Mouse (Mus musculus) olfactory bulb, adult 2 months (tissue): ENCODE results near the gene Spata25. TPM values are rescaled to one million over a fixed set of nuclear protein-coding genes. Genes with fewer than 3 reads are reported as not detected.
A peak's percentile ranks its signal among the peaks of the same experiment; 100 is the strongest.

Experiments
- H3K27ac ChIP-seq: fragments of 200-500 bp; 2 replicates; pipeline ENCODE4 v1.5.1; 2012; ENCODE audit warnings: low read depth, low read length; ENCODE audit not compliant: insufficient read depth
- H3K4me1 ChIP-seq: fragments of 200-500 bp; 2 replicates; pipeline ENCODE4 v1.6.1; 2012; ENCODE audit warnings: low read length; ENCODE audit not compliant: control insufficient read depth, insufficient read depth
- H3K4me3 ChIP-seq: fragments of 200-500 bp; 2 replicates; pipeline ENCODE4 v1.5.1; 2012; ENCODE audit warnings: mild to moderate bottlenecking, low read depth, low read length, moderate library complexity; ENCODE audit not compliant: insufficient read depth
- CTCF ChIP-seq: fragments of 200-500 bp; IDR thresholded peaks from 2 replicates; pipeline ENCODE4 v1.5.1; 2012; ENCODE audit warnings: low read depth, mild to moderate bottlenecking, low read length, moderate library complexity; ENCODE audit not compliant: insufficient read depth
- POLR2A ChIP-seq: fragments of 200-500 bp; IDR thresholded peaks from 2 replicates; pipeline ENCODE4 v1.6.1; 2012; ENCODE audit warnings: mild to moderate bottlenecking, low read depth, low read length, moderate library complexity; ENCODE audit not compliant: insufficient read depth
- WGBS: fragments of 180-500 bp; shearing (Covaris S2); methylation state at CpG from one replicate; pipeline ENCODE4 v1.1.7; 2018; 5-methylcytosine and 5-hydroxymethylcytosine counted together
- polyA plus RNA-seq: library from polyadenylated mRNA; stranded (reverse); fragments of >200 nt; gene quantifications from 2 replicates; pipeline ENCODE4 v1.2.4, GENCODE M21; 2012; ENCODE audit warnings: low replicate concordance; ENCODE audit not compliant: missing spikeins, insufficient read depth, insufficient read length

The Spata25 gene
- polyA plus RNA-seq, 1 experiment = not detected

- TF ChIP-seq POLR2A (no peak), CTCF (no peak)
- no peak overlapping the region for H3K4me3 ChIP-seq
- H3K4me1 ChIP-seq = peaks cover 5% of the 10 kb centered on the region
- H3K27ac ChIP-seq = no peak overlapping the region
- 86% methylated on average over 6 of the region's 6 CpGs for WGBS
Observed at GRCm38 (mm10) chr2:164817206-164817605, 11.1 kb downstream of the Spata25 start.

DNA sequence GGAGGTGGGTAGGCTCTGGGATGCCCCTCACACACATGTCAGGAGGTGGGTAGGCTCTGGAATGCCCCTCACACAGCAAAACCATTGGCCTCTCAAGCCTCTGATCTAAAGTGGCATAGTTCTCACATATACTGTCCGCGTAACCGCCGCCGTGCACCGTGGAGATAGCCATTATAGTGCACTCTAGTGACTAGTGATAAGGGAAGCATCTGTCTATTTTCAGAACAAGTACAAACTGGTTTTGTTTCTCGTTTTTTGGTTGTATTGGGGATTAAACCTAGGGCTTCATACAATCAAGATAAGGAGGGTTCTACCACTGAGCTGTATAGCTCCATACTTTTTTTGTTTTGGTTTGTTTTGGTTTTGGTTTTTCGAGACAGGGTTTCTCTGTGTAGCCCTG, 12.5 kb downstream of the Spata25 start:
- H3K4me3 ChIP-seq = no peak overlapping the region
- TF ChIP-seq CTCF (no peak), POLR2A (no peak)
- H3K4me1 ChIP-seq = peaks cover 5% of the 10 kb centered on the region
- H3K27ac ChIP-seq = no peak overlapping the region
- 86% methylated on average over 8 of the region's 8 CpGs for WGBS

DNA sequence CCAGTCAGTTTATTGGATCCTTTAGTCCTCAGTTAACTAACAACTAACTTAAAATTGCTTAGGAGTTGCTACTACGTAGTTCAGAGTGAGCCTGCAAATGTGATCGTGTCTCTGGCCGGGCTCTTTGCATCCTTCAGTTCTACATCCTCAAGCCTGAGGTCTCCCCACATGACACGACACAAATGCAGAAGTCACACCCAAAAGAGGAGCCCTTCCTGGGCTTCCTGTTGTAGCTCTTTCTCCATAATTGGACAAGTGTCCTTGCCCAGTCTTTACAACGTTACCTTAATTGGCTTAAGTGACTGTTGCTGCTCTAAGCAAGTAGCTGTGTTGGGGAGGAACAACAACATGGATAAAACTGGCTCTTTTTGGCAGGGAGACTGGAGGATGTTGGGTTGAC, 13.0 kb downstream of the Spata25 start:
- TF ChIP-seq CTCF (no peak), POLR2A (no peak)
- 91% methylated on average over 5 of the region's 5 CpGs for WGBS
- Histone ChIP-seq H3K27ac (no peak overlapping the region), H3K4me3 (no peak overlapping the region), H3K4me1 (peaks cover 5% of the 10 kb centered on the region)

- 68% methylated on average over 2 of the region's 2 CpGs for WGBS
- no peak for TF ChIP-seq CTCF
- TF ChIP-seq POLR2A = no peak
- Histone ChIP-seq H3K4me1 (peaks cover 5% of the 10 kb centered on the region), H3K4me3 (no peak overlapping the region), H3K27ac (no peak overlapping the region)
Observed at GRCm38 (mm10) chr2:164813557-164813956, 14.8 kb downstream of the Spata25 start.

DNA sequence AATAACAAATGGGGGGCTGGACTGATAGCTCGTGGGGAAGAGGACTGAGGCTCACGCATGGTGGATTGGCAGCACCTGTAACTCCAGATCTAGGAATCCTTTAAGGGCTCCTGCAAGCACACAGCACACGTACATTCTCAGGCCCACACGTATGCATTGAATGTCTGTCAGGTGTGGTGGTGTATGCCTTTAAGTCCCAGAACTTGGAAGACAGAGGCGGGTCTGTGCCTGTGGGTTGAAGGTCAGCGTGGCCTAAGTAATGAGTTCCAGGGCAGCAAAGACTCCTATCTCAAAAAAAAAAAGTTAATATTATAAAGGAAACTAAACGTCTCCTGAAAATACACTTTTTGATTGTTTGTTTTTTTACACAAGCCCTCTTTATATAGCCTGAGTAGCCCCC, 21.7 kb downstream of the Spata25 start:
- WGBS = 82% methylated on average over 7 of the region's 7 CpGs
- no peak for TF ChIP-seq CTCF
- TF ChIP-seq POLR2A = no peak
- Histone ChIP-seq H3K4me3 (no peak overlapping the region), H3K4me1 (peaks cover 16% of the 10 kb centered on the region), H3K27ac (no peak overlapping the region)

- H3K4me3 ChIP-seq = peak overlapping the region; percentile 82
- H3K27ac ChIP-seq = peak overlapping the region; percentile 60; the same call in 1 of the 2 replicates
- H3K4me1 ChIP-seq = peaks cover 16% of the 10 kb centered on the region
- under 1% methylated on average over 21 of the region's 21 CpGs for WGBS
- TF ChIP-seq CTCF = no peak
- no peak for TF ChIP-seq POLR2A
Observed at GRCm38 (mm10) chr2:164805332-164805718, 23.0 kb downstream of the Spata25 start.

DNA sequence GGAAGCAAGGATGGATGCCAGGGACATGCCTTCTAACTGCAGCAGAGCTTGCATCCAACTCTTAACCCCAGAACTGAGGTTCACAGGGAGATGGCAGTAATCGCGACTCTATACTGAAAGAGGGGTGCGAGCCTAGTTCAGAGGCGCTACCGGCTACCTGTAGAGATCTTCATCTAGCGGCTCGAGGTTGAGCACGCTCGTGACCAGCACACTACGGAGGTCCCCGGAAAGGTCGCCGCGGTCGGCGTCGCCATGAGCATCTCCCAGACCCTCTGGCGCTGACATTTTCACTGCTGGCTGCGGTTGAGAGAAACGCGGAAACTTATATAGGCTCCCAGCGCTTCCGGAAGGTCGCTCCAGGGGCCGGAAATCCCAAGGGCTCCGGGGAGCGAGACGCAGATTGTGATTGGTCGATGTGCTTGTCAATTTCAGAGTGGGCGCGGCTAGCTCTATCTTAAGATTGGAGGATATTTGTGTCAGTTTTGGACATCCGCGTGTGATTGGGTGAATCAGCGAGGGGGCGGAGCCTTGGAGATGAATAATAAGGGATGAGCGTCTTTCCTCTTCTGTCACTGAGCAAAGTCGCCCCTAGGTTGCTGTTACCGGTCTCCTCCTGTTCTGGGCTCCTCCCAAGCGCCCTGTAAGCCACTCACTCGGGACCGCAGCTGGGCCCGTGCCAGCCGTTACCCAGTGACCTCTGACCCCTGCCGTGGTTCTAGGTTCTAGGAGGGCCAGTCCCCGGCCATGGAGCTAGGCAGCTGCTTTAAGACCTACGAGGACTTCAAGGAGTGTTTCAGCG, 23.6 kb downstream of the Spata25 start, which contains the start of the genes Acot8 and Zswim3:
Acot8 (minus strand) TSS at position 350 of the 799 bp plus-strand sequence.
Zswim3 (plus strand) TSS at position 566 of the 799 bp plus-strand sequence.
- under 1% methylated on average over 47 of the region's 47 CpGs for WGBS
- Histone ChIP-seq H3K4me3 (peak within 1 kb of the TSS; percentile 82), H3K4me1 (peaks cover 16% of the 10 kb centered on the region), H3K27ac (peak within 1 kb of the TSS; percentile 60)
- TF ChIP-seq POLR2A = peak; percentile 86
- no peak for TF ChIP-seq CTCF

DNA sequence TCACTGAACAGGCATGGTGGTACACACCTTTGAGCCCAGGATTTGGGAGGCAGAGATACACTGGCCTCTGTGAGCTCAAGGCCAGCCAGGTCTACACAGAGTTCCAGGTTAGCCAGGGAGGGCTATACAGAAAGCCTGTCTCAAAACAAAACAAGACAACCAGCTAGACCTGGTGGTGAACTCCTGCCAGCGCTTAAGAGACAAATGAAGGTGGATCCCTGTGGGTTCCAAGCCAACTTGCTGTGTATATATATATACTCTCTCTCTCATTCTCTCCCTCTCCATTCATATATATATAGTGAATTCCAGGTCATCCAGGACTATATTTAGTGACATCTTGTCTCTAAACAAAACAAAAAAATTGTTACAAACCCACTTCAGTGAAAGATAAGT, 24.4 kb downstream of the Spata25 start:
- Histone ChIP-seq H3K27ac (no peak overlapping the region), H3K4me3 (peak overlapping the region; percentile 74), H3K4me1 (peaks cover 16% of the 10 kb centered on the region)
- TF ChIP-seq POLR2A = no peak
- TF ChIP-seq CTCF = no peak
- 38% methylated on average over 1 of the region's 1 CpGs for WGBS

DNA sequence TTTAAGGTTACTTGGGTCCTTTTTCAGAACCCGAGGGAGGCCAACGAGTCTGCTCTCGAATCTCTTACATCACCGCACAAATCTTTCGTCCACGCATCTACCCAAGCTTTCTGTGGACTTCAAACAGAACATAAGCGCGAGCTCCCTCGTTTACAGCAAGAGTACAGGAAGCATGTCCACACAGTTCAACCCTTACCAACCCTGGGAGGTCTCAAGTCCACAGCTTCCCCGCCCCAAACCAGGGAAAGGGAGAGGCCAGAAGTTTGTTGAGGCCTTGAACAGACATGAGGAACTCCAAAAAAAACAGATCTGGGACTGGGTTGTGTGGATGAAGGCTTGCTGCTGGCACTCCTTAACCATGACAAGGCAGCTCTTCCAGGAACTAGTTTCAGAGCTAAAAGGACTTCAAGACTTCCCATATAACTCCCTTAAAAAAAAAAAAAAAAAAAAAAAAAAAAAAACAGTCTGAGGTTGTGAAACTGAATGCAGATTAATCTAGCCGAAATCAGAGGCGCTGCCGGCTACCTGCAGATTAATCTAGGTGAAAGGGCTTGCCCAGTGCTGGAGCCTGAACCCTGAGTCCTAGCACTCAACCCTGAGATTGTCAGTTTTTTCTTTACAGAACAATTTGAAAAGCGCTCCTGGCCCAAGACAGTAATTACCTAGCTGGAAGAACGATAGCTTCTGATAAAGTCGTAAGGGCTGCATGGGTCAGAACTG, 25.0 kb downstream of the Spata25 start:
- H3K27ac ChIP-seq = no peak overlapping the region
- TF ChIP-seq CTCF (no peak), POLR2A (no peak)
- WGBS = 83% methylated on average over 16 of the region's 16 CpGs
- 0 out of 2 replicates have a peak overlapping the region, but pooled peaks have one; percentile 6 for H3K4me3 ChIP-seq
- H3K4me1 ChIP-seq = peaks cover 16% of the 10 kb centered on the region
